Mouse (Mus musculus) brain, embryonic 14.5 days (tissue): ENCODE measurements around the gene Ugt1a8.
"Not testable (repeated sequence)": the region's sequence is repeated elsewhere in the genome, so short reads cannot be mapped to it uniquely, and the experiment has no call there.

Experiments
- CTCF ChIP-seq: fragments of 200-500 bp; IDR thresholded peaks from 2 replicates; pipeline ENCODE4 v1.5.1; 2012; ENCODE audit warnings: inconsistent platforms, mild to moderate bottlenecking, moderate library complexity, borderline replicate concordance; ENCODE audit not compliant: insufficient read depth, insufficient read length; ENCODE audit errors: extremely low read depth
- POLR2A ChIP-seq: fragments of 200-500 bp; IDR thresholded peaks from 2 replicates; pipeline ENCODE4 v1.6.1; 2012; ENCODE audit warnings: mild to moderate bottlenecking, inconsistent platforms, borderline replicate concordance; ENCODE audit not compliant: poor library complexity, insufficient read depth, insufficient read length, severe bottlenecking; ENCODE audit errors: extremely low read depth

- TF ChIP-seq POLR2A, CTCF: not testable (repeated sequence)
Observed at GRCm38 (mm10) chr1:88109604-88110003, 22.0 kb downstream of the Ugt1a8 start.
